Mouse (Mus musculus): ENCODE data around the gene Stxbp5.

DNA sequence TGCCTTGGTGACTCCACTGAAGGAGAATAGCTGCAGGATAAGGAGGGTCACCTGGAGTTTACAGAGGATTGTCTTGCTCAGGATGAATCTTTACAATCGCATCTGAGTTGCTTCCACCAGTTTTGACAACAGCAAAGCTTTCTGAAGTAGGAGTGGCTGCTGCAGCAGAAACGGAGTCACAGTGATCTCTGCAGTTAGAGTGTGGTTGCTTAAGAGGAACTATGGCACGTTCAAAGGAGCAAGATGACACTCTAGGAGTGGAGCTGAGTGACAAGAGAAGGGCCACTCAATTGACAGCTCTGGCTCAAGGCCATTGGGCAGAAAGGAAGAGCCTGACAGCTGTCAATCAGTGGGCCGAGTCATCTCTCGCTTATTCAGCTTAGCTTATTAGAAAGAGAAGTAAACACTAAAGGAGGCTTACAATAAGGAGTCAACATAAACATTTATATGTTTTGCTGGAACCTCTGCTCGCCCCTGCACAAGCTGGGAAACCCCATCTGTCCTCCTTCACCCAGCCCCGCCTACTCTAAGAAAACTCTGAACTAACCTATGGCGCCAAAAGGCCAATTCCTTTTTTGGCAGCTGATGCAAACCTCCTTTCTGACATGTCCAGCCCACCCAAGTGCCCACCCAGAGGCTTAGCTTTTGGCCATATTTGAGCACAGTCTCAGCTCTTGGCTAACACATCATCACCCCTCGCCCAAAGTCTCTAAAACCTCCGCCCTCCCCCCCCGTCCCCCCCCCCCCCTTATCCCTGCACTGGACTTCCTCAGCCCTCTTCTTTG is 178.2 kb downstream of the Stxbp5 start:
- no peak for TF ChIP-seq POLR2A (IDR thresholded peaks at IDR 0.05; ENCODE audit: borderline replicate concordance, extremely low read depth, low read depth, low read length)
- TF ChIP-seq CTCF (IDR thresholded peaks at IDR 0.05; ENCODE audit: insufficient read depth, low read length): no peak

Measured in lung, adult 2 months (tissue).